Mouse (Mus musculus) NIH3T3 (cell line): Measurements from ENCODE around the gene Rpl21.

Source experiments
- DNase-seq: peaks from one replicate; pipeline ENCODE4 v3.0.0-alpha.2; 2012; ENCODE audit warnings: low read depth

Gene Rpl21

DNA sequence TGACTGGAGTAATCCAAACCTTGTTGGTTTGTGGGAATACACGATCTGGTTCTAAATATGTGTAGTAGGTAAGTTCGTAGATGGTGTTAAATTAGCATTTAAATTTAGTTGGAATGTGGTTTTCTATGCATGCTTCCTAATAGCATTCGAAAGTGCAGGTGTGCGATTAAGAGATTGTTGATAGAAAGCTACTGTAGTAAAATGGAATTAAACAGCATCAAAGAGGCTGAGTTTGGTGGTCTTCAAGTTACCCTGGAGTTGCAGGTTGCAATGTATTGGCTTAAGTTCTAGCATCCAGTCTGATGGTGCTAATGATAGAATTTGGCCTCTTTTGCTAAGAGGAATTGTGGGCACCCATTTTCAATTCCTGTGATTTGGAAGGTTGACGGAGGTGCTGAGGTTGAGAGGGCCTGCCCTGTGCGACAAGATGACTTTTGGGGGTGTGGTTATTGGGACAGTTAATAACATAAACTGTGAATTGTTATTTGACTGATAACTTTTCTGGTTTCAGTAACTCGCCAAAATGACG is 1.0 kb downstream of the Rpl21 start:
- DNase-seq = no peak

- DNase-seq = no peak
Observed at GRCm38 (mm10) chr5:146834959-146835358, 2.3 kb downstream of the Rpl21 start.

- DNase-seq = no peak
Observed at GRCm38 (mm10) chr5:146837967-146838720, 5.5 kb downstream of the Rpl21 start.

GRCm38 (mm10) chr5:146838836-146839648 is 6.4 kb downstream of the Rpl21 start:
- DNase-seq = no peak

- no peak for DNase-seq
Observed at GRCm38 (mm10) chr5:146839760-146840159, 7.1 kb downstream of the Rpl21 start.

GRCm38 (mm10) chr5:146840422-146840821 is 7.7 kb downstream of the Rpl21 start:
- DNase-seq = no peak

DNA sequence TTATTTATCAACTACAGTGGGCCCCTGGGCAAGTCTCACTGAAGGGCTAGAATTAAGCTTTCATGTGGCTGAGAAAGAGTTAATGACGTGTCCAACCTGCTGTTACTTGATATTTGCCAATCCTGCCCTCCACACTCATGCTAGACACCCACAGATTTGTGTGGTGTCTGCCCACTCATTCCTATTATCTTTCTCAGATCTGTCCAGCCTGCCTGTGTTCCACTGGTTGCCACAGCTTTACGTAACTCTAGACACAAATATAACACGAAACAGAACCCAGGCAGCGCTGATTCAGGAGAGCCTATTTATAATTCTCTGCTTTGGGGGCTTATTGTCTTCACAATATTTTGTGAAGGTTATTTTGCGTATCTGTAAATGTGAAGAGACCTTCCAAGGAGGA is 8.6 kb downstream of the Rpl21 start:
- DNase-seq = peak; percentile 42

GRCm38 (mm10) chr5:146841996-146842395 is 9.3 kb downstream of the Rpl21 start:
- no peak for DNase-seq

DNA sequence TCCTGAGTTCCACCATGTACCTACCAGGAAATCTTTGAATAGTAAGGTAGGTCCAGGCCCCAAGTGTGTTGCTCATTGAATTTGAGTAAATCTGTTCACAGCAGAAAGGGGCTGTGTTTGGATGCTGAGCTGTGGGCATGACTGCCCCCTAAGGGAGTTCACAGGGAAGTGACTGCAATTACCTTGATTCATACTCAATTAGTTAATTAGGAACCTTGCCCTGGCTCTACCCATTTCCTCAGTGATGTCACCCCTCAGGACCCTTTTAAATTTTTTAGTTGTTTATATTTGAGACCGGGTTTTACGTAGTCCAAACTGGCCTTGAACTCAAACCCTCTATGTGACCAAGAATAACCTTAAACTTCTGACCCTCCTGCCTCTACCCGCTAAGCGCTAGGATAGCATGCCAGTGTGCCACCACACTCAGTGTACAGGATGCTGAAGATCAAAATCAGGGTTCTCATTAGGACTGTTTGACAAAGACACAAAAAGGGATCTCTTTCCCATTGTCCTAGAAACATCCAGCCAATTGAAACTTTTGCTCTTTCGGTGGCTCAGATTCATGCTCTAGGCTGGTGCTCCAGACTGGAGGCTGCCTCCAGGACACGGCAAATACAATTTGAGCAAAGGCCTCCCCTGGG is 11.7 kb downstream of the Rpl21 start:
- DNase-seq = no peak

- DNase-seq = peak; percentile 90
Observed at GRCm38 (mm10) chr5:146844945-146845365, 12.3 kb downstream of the Rpl21 start, which contains the start of gene Rasl11a. Gene Rasl11a (plus strand): TSS chr5:146845071.

DNA sequence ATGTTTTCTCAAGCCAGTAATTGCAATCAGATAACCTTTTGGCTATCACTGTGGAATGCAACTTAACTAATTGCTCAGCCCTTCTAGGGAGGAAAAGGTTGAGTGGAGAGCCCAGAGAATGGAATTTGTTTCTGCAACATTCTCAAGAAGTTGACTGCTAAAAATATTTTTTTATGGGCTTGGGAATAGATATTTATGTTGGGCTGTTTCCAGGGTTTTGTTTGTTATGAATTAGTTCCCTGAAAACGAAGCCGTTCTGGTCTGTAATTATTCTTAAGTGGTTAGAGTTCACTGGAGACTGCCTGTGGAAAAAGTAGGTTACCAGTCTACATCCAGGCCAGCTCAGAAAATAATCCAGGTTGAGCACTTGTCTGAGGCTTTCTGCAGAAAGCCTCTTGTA is 13.8 kb downstream of the Rpl21 start:
- peak; percentile 59 for DNase-seq

- no peak for DNase-seq
Observed at GRCm38 (mm10) chr5:146848936-146849582, 16.4 kb downstream of the Rpl21 start.

DNA sequence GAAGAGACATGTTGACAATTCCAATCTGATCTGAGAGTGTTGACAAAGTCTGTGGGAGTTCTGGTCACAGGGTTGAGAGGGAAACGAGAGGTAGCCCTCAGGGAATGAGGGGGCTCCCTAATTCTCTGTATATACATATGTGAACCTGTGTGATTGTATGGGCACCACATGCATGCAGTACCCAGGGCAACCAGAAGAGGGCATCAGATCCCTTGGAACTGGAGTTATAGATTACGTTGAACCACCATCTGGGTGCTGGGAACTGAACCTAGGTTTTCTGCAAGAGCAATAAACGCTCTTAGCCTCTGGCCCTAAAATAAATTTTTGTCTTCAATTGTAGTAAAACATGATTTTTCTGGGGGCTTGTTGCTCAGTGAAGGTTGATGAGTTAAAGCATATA is 23.4 kb downstream of the Rpl21 start:
- no peak for DNase-seq

- DNase-seq = no peak
Observed at GRCm38 (mm10) chr5:146857620-146858019, 24.9 kb downstream of the Rpl21 start.

GRCm38 (mm10) chr5:146858772-146859171 is 26.1 kb downstream of the Rpl21 start:
- DNase-seq = no peak

DNA sequence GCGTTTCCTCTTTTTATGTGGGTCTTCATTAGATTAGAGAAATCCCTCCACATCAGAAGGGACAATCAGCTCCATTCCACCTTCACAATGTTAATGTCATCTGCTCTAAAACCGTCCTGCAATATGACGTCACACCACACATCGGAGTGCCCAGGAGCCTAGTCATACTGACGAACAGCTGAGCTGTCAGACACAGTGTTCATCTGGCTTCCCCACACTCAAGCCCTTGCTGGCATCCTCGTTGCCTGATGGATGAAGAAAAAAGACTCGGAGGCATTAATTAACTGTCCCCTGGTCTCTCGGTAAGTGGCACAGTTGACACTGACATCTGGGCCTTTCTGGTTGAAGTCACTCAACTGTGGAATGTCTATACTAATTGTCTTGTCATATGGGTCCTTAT is 26.6 kb downstream of the Rpl21 start:
- DNase-seq = no peak

DNA sequence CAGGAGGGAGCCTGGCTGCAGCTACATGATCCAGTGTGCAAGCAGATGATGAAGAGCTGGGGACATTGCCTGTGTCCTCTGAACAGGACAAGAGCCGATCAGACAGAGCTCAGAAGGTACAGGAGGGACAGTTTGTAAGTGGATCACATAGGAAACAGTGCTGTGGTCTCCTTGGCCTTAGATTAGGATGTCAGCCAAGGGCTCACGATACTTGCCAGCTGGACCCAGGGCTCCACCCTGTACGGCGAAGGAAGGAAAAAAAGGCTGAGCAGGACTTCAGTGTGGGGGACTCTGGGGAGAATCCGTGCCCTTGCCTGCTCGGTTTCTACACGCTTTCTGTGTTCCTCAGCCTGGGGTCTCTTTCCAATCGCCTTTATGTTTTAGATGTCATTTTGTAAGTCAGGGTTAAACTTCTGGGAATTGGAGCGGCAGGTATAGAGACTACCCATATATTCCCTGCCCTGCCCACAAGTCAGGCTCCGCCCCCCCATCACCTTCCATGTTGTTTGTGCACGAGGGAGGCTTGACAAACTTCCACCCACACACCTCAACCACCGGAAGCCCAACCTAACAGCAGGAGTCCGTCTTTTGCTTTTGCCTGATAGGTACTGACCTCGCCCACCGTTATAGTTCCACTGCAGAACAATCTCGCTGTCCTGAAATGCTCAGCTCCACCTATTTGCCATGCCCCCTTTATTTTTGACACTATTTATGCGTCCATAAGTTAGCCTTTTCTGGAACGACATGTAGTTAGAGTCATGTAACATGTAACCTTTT is 27.7 kb downstream of the Rpl21 start:
- no peak for DNase-seq

DNA sequence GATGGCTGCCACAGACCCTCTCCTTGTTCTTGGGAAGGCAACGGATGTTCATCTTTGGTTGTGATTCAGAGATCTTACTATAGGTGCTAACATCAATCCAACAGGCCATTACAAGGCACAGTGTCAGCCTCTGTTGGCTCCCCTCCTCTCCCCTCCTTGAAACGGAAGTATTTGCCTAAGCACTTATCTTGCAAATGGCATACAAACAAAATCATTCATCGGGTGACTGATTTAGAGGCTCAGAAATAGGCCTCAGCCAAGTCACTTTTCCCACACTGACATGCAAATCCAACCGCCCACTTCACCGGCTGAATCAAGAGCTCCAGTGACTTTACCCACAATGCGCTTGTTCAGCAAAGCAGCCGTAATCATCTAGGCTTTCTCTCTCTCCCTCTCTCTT is 28.9 kb downstream of the Rpl21 start:
- DNase-seq = no peak

GRCm38 (mm10) chr5:146865511-146865910 is 32.8 kb downstream of the Rpl21 start:
- no peak for DNase-seq

GRCm38 (mm10) chr5:146866277-146866676 is 33.6 kb downstream of the Rpl21 start:
- DNase-seq = no peak

- DNase-seq = peak; percentile 92
Observed at GRCm38 (mm10) chr5:146867246-146867945, 34.7 kb downstream of the Rpl21 start.
